Mouse (Mus musculus) lung, adult 2 months (tissue): ENCODE data around the gene Gpx3. TPM values are rescaled to one million over a fixed set of nuclear protein-coding genes. Genes with fewer than 3 reads are reported as not detected.

ENCODE experiments used
- DNase-seq: peaks from one replicate; pipeline ENCODE4 v3.0.0; 2022
- H3K4me1 ChIP-seq: fragments of 200-500 bp; 2 replicates; pipeline ENCODE4 v1.6.1; 2011; ENCODE audit warnings: low read length; ENCODE audit not compliant: control insufficient read depth, insufficient read depth
- H3K4me3 ChIP-seq: fragments of 200-500 bp; replicated peaks from 2 replicates; pipeline ENCODE3; 2011; ENCODE audit warnings: low read depth, mild to moderate bottlenecking, control low read depth, low read length; ENCODE audit errors: extremely low read depth
- CTCF ChIP-seq: fragments of 200-500 bp; IDR thresholded peaks from 2 replicates; pipeline ENCODE4 v1.5.1; 2011; ENCODE audit warnings: mild to moderate bottlenecking, low read length, control low read depth; ENCODE audit not compliant: insufficient read depth
- POLR2A ChIP-seq: fragments of 200-500 bp; IDR thresholded peaks from 2 replicates; pipeline ENCODE4 v1.6.1; 2011; ENCODE audit warnings: low read depth, mild to moderate bottlenecking, control low read depth, low read length, borderline replicate concordance; ENCODE audit errors: extremely low read depth
- WGBS: fragments of 180-500 bp; shearing (Covaris S2); methylation state at CpG from one replicate; pipeline ENCODE4 v1.1.7; 2018; 5-methylcytosine and 5-hydroxymethylcytosine counted together
- polyA plus RNA-seq: library from polyadenylated mRNA; depleted of rRNA; stranded (reverse); fragments of >200 nt; gene quantifications from 2 replicates; pipeline ENCODE4 v1.2.3, GENCODE M21; 2012

Gpx3 gene
- polyA plus RNA-seq, 1 experiment = 693 TPM

GRCm38 (mm10) chr11:54910081-54910665, 7.9 kb downstream of the Gpx3 start:
- Histone ChIP-seq H3K4me3 (no peak overlapping the region), H3K4me1 (no peaks in the 10 kb centered on the region; the same call in 1 of the 2 replicates)
- TF ChIP-seq POLR2A (no peak), CTCF (no peak)
- 83% methylated on average over 12 of the region's 12 CpGs for WGBS
- DNase-seq = no peak

DNA sequence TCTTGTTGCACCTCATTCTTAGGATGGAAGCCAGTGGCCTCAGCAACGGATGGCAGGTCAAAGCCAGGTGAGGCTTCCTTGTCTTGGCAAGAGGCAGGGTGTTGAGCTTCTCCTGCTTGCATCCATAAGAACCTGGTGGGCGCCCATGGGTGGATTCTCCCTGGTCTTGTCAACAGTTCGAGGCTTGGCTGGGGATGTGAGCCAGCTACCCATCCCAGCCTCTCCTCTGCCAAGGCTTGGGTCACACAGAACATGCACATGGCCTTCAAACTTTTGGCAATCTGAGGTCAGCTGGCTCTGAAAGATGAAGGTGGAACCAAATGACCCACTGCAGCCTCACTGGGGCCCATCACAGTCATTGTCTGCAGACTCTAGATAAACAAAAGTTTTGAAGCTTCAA, 8.9 kb downstream of the Gpx3 start:
- 82% methylated on average over 3 of the region's 3 CpGs for WGBS
- Histone ChIP-seq H3K4me1 (no peaks in the 10 kb centered on the region; the same call in 1 of the 2 replicates), H3K4me3 (no peak overlapping the region)
- no peak for DNase-seq
- peak; percentile 20; the same call in 1 of the 2 replicates for TF ChIP-seq POLR2A
- no peak for TF ChIP-seq CTCF

GRCm38 (mm10) chr11:54911671-54912502, 9.6 kb downstream of the Gpx3 start:
- Histone ChIP-seq H3K4me1 (no peaks in the 10 kb centered on the region; the same call in 1 of the 2 replicates), H3K4me3 (no peak overlapping the region)
- 78% methylated on average over 7 of the region's 7 CpGs for WGBS
- TF ChIP-seq CTCF = no peak
- peak; percentile 22; the same call in 1 of the 2 replicates for TF ChIP-seq POLR2A
- no peak for DNase-seq

DNA sequence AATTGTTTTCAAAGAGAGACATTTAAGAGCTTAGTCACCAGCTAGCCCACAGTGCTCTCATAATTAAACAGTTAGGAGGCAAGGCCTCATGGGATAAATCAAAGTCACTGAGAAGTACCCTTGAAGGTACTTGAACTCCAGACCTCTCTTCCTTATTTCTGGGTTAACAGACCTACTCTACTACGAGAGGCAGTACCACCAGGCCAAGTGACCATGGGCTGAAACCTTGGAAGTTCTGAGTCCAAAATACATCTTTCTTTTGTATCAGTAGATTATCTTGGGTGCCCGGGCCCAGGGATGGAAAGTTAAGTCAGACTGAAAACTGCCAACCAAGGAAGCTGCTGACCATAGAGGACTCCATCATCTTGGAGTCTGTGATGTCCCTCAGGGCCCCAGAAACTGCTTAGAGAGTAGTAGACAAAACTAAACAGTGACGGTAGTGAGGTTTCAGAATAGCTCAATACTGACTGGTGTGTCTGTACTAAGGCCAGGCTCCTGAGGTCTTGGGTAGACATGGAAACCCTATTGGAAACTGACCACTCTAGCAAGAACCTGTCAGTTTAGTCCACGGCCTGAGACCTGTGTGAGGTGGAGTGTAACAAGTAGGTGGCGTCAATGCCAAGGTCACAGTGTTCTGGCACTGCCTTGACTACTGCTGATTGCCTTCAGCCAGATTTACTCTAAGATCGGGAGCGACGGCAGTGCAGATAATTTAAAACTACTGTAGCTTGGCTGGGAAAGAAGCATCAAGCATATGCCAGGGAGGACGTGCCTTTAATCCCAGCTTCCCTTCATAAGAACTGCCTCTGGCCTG, 10.5 kb downstream of the Gpx3 start:
- TF ChIP-seq POLR2A = no peak
- TF ChIP-seq CTCF = no peak
- Histone ChIP-seq H3K4me1 (no peaks in the 10 kb centered on the region; the same call in 1 of the 2 replicates), H3K4me3 (no peak overlapping the region)
- 70% methylated on average over 9 of the region's 9 CpGs for WGBS
- no peak for DNase-seq

DNA sequence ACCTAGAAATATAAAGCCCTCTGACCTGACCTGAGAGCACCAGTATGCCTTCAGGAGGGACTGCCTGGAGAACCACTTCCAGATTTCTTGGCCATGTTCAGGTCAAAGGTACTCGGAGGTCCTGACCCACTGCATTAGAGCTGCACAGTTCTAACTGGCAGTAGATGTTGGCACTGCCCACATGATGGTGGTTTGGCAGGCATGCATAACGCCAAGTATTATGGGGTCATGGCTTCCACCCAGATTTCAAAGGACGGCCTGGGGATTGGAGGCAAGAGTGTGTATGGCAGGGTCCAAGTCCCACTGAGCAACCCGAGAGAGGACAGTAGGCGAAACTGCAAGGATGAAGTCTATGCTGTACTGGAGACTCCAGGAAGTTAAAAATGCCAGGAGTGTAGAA, 11.6 kb downstream of the Gpx3 start:
- no peak for TF ChIP-seq POLR2A
- TF ChIP-seq CTCF = no peak
- Histone ChIP-seq H3K4me1 (no peaks in the 10 kb centered on the region; the same call in 1 of the 2 replicates), H3K4me3 (no peak overlapping the region)
- no peak for DNase-seq
- WGBS = 88% methylated on average over 5 of the region's 5 CpGs

GRCm38 (mm10) chr11:54917461-54917860, 15.2 kb downstream of the Gpx3 start:
- Histone ChIP-seq H3K4me3 (no peak overlapping the region), H3K4me1 (no peaks in the 10 kb centered on the region)
- TF ChIP-seq POLR2A = no peak
- TF ChIP-seq CTCF = no peak
- WGBS = 90% methylated on average over 7 of the region's 7 CpGs
- DNase-seq = no peak

GRCm38 (mm10) chr11:54918273-54918672, 16.0 kb downstream of the Gpx3 start:
- 90% methylated on average over 4 of the region's 4 CpGs for WGBS
- TF ChIP-seq CTCF = 0 out of 2 replicates have a peak, but pooled peaks have one; percentile 24
- no peak for TF ChIP-seq POLR2A
- DNase-seq = no peak
- Histone ChIP-seq H3K4me3 (no peak overlapping the region), H3K4me1 (no peaks in the 10 kb centered on the region)

DNA sequence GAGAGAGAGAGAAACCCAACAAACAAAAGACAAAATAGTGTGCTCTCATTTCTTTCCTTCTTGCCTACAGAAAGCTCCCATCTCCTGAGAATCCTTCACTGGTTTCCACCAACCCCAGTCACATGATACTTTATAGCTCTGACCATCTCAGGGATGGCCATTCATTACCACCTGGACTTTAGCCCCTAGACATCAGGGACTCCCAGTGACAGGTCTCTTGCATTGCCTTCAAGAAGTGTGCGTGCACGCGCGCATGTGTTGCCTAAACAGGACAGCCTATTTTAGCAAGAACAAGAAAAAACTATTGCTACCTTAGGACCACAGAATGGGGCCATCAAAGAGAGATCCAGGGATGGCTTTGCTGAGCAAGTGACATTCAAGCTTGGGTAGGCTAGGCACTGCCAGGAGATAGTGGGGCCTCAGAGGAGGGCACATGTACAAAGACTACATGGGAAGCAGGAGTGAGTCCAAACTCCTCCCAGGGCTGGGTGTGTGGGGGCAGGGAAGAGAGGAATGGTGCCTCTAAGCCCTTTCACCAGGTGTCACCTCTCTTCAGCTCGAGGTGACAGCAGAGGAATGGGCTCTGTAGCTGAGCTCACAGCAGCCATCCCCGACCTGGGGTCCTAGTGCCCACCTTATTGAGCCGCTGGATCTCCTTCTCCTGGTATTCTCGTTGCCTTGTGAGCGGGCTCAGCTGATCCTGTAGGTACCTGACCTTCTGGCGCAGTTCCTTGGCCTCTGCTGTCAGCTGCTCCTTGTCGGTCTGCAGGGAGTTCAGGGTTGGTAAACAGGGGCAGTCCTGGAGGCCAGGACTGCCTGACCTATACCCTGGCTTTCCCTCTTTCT, 18.1 kb downstream of the Gpx3 start:
- Histone ChIP-seq H3K4me1 (no peaks in the 10 kb centered on the region), H3K4me3 (no peak overlapping the region)
- WGBS = 74% methylated on average over 11 of the region's 11 CpGs
- no peak for DNase-seq
- TF ChIP-seq CTCF = no peak
- no peak for TF ChIP-seq POLR2A

GRCm38 (mm10) chr11:54920973-54921580, 18.8 kb downstream of the Gpx3 start:
- no peaks in the 10 kb centered on the region for H3K4me1 ChIP-seq
- no peak overlapping the region for H3K4me3 ChIP-seq
- 77% methylated on average over 6 of the region's 6 CpGs for WGBS
- DNase-seq = no peak
- TF ChIP-seq CTCF (no peak), POLR2A (no peak)
